Mouse (Mus musculus) midbrain, embryonic 10.5 days (tissue): Measurements from ENCODE around the gene Gabbr1. TPM values are rescaled to one million over a fixed set of nuclear protein-coding genes. Genes with fewer than 3 reads are reported as not detected.

Source experiments
- DNase-seq: peaks from one replicate; pipeline ENCODE4 v3.0.0-alpha.2; 2017; ENCODE audit warnings: low spot score
- H3K27ac ChIP-seq: fragments of 300-500 bp; sonication (generic); replicated peaks from 2 replicates; pipeline ENCODE4 v1.5.1; 2016; ENCODE audit warnings: mild to moderate bottlenecking
- H3K27me3 ChIP-seq: fragments of 300-500 bp; sonication (generic); 2 replicates; pipeline ENCODE4 v1.6.1; 2016; ENCODE audit warnings: low read depth, mild to moderate bottlenecking; ENCODE audit not compliant: poor library complexity, severe bottlenecking
- H3K36me3 ChIP-seq: fragments of 300-500 bp; sonication (generic); 2 replicates; pipeline ENCODE4 v1.6.1; 2016; ENCODE audit warnings: mild to moderate bottlenecking, moderate library complexity
- H3K4me1 ChIP-seq: fragments of 300-500 bp; sonication (generic); 2 replicates; pipeline ENCODE4 v1.6.1; 2016
- H3K4me3 ChIP-seq: fragments of 300-500 bp; sonication (generic); 2 replicates; pipeline ENCODE4 v1.5.1; 2016; ENCODE audit warnings: mild to moderate bottlenecking, moderate library complexity
- H3K9me3 ChIP-seq: fragments of 300-500 bp; sonication (generic); replicated peaks from 2 replicates; pipeline ENCODE4 v1.6.1; 2016; ENCODE audit warnings: mild to moderate bottlenecking
- WGBS: fragments of 180-500 bp; shearing (Covaris S2); methylation state at CpG from one replicate; pipeline ENCODE4 v1.1.7; 2016; 5-methylcytosine and 5-hydroxymethylcytosine counted together
- polyA plus RNA-seq: library from polyadenylated mRNA; unstranded; fragments of >200 nt; fragmentation: Nextera tagmentation; extraction: Ambion mirVana; gene quantifications from 2 replicates; pipeline ENCODE4 v1.2.1, GENCODE M21; 2016

Gabbr1 gene
- polyA plus RNA-seq, 1 experiment from 2014 or later = 7.9 TPM

GRCm38 (mm10) chr17:37088399-37088798 is 42.6 kb downstream of the Gabbr1 start, which contains the start of gene Olfr90:
Olfr90 (minus strand) TSS chr17:37088499.
- no peak for DNase-seq
- no peaks in the 10 kb centered on the region for H3K36me3 ChIP-seq
- H3K4me1 ChIP-seq = no peaks in the 10 kb centered on the region
- no peaks in the 10 kb centered on the region for H3K9me3 ChIP-seq
- no peaks in the 10 kb centered on the region for H3K27me3 ChIP-seq
- H3K4me3 ChIP-seq = no peak within 1 kb of the TSS
- no peak within 1 kb of the TSS for H3K27ac ChIP-seq

DNA sequence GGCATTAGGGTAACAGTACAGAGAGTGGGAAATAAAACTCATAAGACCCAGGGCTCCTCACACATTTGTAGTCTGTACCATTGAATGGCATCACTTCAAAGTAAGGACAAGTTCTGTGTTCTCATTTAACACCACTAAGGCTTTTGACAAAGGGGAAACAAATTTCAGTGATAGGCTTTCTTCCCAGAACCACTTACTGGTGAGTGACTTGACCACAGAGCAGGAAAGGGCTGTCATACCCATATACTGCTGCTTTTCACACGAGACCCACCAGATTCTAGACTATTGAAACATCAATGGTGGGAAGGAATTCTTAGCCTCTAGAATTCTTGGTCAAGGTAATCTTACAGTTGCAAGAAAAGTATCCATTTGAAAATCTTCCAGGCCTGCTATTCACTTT is 46.4 kb downstream of the Gabbr1 start:
- WGBS = 80% methylated on average over 1 of the region's 1 CpGs
- H3K9me3 ChIP-seq = no peaks in the 10 kb centered on the region
- H3K27me3 ChIP-seq = no peaks in the 10 kb centered on the region
- no peak overlapping the region for H3K27ac ChIP-seq
- H3K4me1 ChIP-seq = no peaks in the 10 kb centered on the region
- no peaks in the 10 kb centered on the region for H3K36me3 ChIP-seq
- no peak for DNase-seq
- H3K4me3 ChIP-seq = no peak overlapping the region

- Histone ChIP-seq H3K36me3 (no peaks in the 10 kb centered on the region), H3K9me3 (no peaks in the 10 kb centered on the region), H3K4me3 (no peak overlapping the region), H3K27ac (no peak overlapping the region), H3K4me1 (no peaks in the 10 kb centered on the region), H3K27me3 (no peaks in the 10 kb centered on the region)
- 88% methylated on average over 5 of the region's 5 CpGs for WGBS
- no peak for DNase-seq
Observed at GRCm38 (mm10) chr17:37093289-37093688, 47.5 kb downstream of the Gabbr1 start.

DNA sequence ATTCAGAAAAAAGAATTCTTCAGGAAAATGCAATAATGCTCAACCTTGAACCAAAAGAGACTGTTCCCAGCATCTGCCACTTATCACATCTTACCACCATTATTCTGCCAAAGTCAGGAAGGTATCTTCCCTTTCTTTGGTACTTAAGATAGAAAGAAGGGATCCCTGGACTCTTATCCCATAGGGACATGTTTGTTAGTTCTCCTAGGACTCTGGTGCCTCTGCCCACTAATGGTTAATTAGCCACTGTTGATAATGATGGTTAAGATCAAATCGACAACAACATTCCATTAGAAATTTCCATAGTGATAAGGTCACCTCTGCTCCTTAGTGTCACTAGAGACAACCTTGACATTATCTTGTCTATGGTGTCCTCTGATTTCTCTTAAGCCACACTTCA is 52.4 kb downstream of the Gabbr1 start, which contains the start of gene Olfr91:
Gene Olfr91 (minus strand): TSS at position 101 of the 400 bp plus-strand sequence.
- Histone ChIP-seq H3K27me3 (no peaks in the 10 kb centered on the region), H3K27ac (no peak within 1 kb of the TSS), H3K9me3 (no peaks in the 10 kb centered on the region), H3K4me1 (no peaks in the 10 kb centered on the region), H3K4me3 (no peak within 1 kb of the TSS), H3K36me3 (no peaks in the 10 kb centered on the region)
- WGBS = 90% methylated on average over 1 of the region's 1 CpGs
- DNase-seq = no peak

GRCm38 (mm10) chr17:37119988-37120387 is 74.2 kb downstream of the Gabbr1 start, which contains the start of gene Olfr92:
Olfr92 (minus strand) TSS chr17:37120088.
- no peak within 1 kb of the TSS for H3K27ac ChIP-seq

More at GRCm38 (mm10) chr17:37119988-37120387, 74.2 kb downstream of the Gabbr1 start, which contains the start of gene Olfr92:
- Histone ChIP-seq H3K9me3 (no peaks in the 10 kb centered on the region), H3K36me3 (no peaks in the 10 kb centered on the region), H3K4me3 (no peak within 1 kb of the TSS), H3K4me1 (no peaks in the 10 kb centered on the region), H3K27me3 (no peaks in the 10 kb centered on the region)
- WGBS = 94% methylated on average over 2 of the region's 2 CpGs
- no peak for DNase-seq

Other genes starting within 250 kb of the Gabbr1 start
- not detected in 2 replicates for gene H2-M10.6, start 233.8 kb upstream of the Gabbr1 start, polyA plus RNA-seq
- 46.0 and 48.5 TPM in 2 replicates for gene Trim26, start 208.8 kb upstream of the Gabbr1 start, polyA plus RNA-seq
- gene Trim15, start 178.8 kb upstream of the Gabbr1 start, polyA plus RNA-seq = 0.27 and 0.45 TPM in 2 replicates
- 6.2 and 7.4 TPM in 2 replicates for gene Trim10, start 176.4 kb upstream of the Gabbr1 start, polyA plus RNA-seq
- gene Trim40, start 155.8 kb upstream of the Gabbr1 start, polyA plus RNA-seq = not detected in 2 replicates
- gene Trim31, start 147.8 kb upstream of the Gabbr1 start, polyA plus RNA-seq = not detected in 2 replicates
- 0.22 and 0.67 TPM in 2 replicates for gene Rnf39, start 103.0 kb upstream of the Gabbr1 start, polyA plus RNA-seq
- 160 and 166 TPM in 2 replicates for gene Ppp1r11, start 94.2 kb upstream of the Gabbr1 start, polyA plus RNA-seq
- gene Znrd1, start 87.4 kb upstream of the Gabbr1 start, polyA plus RNA-seq = 88.5 and 96.7 TPM in 2 replicates
- 8.8 and 10.6 TPM in 2 replicates for gene Znrd1as, start 87.4 kb upstream of the Gabbr1 start, polyA plus RNA-seq
- gene 2410137M14Rik, start 64.7 kb upstream of the Gabbr1 start, polyA plus RNA-seq = not detected in 2 replicates
- gene H2-M5, start 56.4 kb upstream of the Gabbr1 start, polyA plus RNA-seq = 0.83 and 1.2 TPM in 2 replicates
- 61.6 and 87.8 TPM in 2 replicates for gene Zfp57, start 44.8 kb upstream of the Gabbr1 start, polyA plus RNA-seq
- 0.10 and 0.15 TPM in 2 replicates for gene Mog, start 22.6 kb upstream of the Gabbr1 start, polyA plus RNA-seq
- 0.17 TPM in 1 of 2 replicates, not detected in the other for gene Olfr90, start 42.5 kb downstream of the Gabbr1 start, polyA plus RNA-seq
- gene Olfr91, start 52.3 kb downstream of the Gabbr1 start, polyA plus RNA-seq = not detected in 2 replicates
- gene Olfr92, start 74.1 kb downstream of the Gabbr1 start, polyA plus RNA-seq = not detected in 2 replicates
- gene Olfr93, start 115.5 kb downstream of the Gabbr1 start, polyA plus RNA-seq = not detected in 2 replicates
- not detected in 2 replicates for gene Ubd, start 147.9 kb downstream of the Gabbr1 start, polyA plus RNA-seq
- not detected in 2 replicates for gene Olfr94, start 155.0 kb downstream of the Gabbr1 start, polyA plus RNA-seq
- not detected in 2 replicates for gene Olfr95, start 167.2 kb downstream of the Gabbr1 start, polyA plus RNA-seq
- not detected in 2 replicates for gene Olfr96, start 174.2 kb downstream of the Gabbr1 start, polyA plus RNA-seq
- not detected in 2 replicates for gene Olfr97, start 191.4 kb downstream of the Gabbr1 start, polyA plus RNA-seq
- not detected in 2 replicates for gene Olfr98, start 217.8 kb downstream of the Gabbr1 start, polyA plus RNA-seq
- gene H2-M3, start 224.3 kb downstream of the Gabbr1 start, polyA plus RNA-seq = 1.8 and 2.1 TPM in 2 replicates
- not detected in 2 replicates for gene Olfr99, start 237.5 kb downstream of the Gabbr1 start, polyA plus RNA-seq